Mouse (Mus musculus) stomach, postnatal 0 days (tissue): ENCODE data around the gene Pom121.

Experiments used
- CTCF ChIP-seq: IDR thresholded peaks from 2 replicates; pipeline ENCODE4 v1.5.1; 2016; ENCODE audit warnings: antibody characterized with exemption, low read depth, mild to moderate bottlenecking, moderate library complexity
- EP300 ChIP-seq: optimal IDR thresholded peaks from 2 replicates; pipeline ENCODE3; 2016; ENCODE audit warnings: antibody characterized with exemption

DNA sequence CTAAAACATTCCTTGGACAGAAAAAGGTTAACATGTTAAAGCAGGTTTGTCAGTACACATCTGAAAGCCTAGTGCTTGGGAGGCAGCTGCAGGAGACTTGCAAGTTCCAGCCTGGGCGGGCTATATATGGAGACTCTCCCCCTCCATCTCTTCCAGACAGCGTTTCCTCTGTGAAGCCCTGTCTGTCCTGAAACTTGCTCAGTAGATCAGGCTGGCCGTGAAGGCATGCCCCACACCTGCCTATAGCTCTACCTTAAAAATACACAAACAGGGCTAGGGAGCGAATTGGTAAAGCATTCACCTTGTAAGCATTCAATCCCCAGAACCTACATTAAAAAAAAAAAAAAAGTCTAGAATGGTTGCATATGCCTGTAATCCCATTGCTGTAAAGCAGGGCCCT, 64.9 kb downstream of the Pom121 start:
- no peak for TF ChIP-seq CTCF
- no peak for TF ChIP-seq EP300
